Mouse (Mus musculus): ENCODE measurements around the gene Rnf4. TPM values are rescaled to one million over a fixed set of nuclear protein-coding genes. Genes with fewer than 3 reads are reported as not detected.

Rnf4 gene
- polyA plus RNA-seq, 1 experiment from 2014 or later: 69.8 TPM

DNA sequence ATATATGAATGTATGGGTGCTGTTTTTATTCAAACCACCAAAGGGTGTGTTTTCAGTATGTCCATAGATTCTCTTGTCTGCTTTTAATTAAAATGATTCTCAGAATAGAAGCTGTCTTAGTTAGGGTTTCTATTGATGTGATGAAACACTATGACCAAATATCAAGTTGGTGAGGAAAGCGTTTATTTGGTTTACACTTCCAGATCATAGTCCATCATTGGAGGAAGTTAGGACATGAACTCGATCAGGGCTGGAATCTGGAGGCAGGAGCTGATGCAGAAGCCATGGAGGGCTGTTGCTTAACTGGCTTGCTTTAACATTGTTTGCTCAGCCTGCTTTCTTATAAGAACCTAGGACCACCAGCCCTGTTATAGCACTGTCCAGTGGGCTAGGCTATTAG is 45.6 kb downstream of the Rnf4 start:
- H3K36me3 ChIP-seq (replicated peaks): peaks cover 10% of the 10 kb centered on the region
- no peak overlapping the region for H3K4me2 ChIP-seq
- H3K4me3 ChIP-seq (replicated peaks): no peak overlapping the region
- 62% methylated on average over 2 of the region's 2 CpGs for WGBS (ENCODE audit: insufficient replicate concordance)
- no peaks in the 10 kb centered on the region for H3K27me3 ChIP-seq
- no peaks in the 10 kb centered on the region for H3K9me3 ChIP-seq (replicated peaks)
- H3K27ac ChIP-seq (replicated peaks): no peak overlapping the region
- no peak overlapping the region for H3K9ac ChIP-seq
- peaks cover 15% of the 10 kb centered on the region for H3K4me1 ChIP-seq (replicated peaks)
- no peak for ATAC-seq (ENCODE audit: insufficient read depth)

DNA sequence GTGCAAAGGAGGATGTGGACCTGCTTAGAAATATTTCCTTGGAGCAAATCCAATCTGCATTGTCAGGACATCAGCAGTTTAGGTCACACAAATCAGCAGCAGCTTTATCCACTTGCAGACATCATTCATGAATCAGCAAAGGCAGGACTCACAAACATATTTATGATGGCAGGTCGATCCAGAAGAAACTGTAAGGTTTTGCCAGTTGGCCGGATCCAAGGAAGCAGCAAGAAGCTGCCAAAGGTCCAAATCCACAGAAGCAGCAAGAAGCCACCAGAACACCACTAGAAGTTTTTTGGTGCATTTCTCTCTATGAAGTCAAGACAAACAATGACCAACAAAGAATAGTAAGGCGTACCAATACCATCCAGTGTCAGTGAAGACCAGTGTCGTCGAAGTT is 49.5 kb downstream of the Rnf4 start:
- H3K9ac ChIP-seq: no peak overlapping the region
- no peak for ATAC-seq (ENCODE audit: insufficient read depth)
- no peaks in the 10 kb centered on the region for H3K4me1 ChIP-seq (replicated peaks)
- 91% methylated on average over 5 of the region's 5 CpGs for WGBS (ENCODE audit: insufficient replicate concordance)
- H3K36me3 ChIP-seq (replicated peaks): peaks cover 10% of the 10 kb centered on the region
- no peak overlapping the region for H3K4me2 ChIP-seq
- no peak overlapping the region for H3K4me3 ChIP-seq (replicated peaks)
- no peaks in the 10 kb centered on the region for H3K27me3 ChIP-seq
- H3K9me3 ChIP-seq (replicated peaks): no peaks in the 10 kb centered on the region
- H3K27ac ChIP-seq (replicated peaks): no peak overlapping the region

DNA sequence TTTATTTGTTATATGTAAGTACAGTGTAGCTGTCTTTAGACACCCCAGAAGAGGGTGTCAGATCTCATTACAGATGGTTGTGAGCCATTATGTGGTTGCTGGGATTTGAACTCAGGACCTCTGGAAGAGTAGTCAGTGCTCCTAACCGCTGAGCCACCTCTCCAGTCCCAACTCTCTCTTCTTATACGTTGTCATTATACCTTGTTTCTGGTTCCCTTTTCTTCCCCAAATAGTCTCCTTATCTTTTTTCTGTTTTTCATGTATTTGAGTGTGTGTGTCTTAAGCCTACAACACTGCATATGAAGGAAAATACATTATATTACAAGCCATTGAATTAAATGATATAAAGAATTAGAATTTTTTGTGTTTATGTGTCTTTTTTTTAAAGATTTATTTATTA is 50.7 kb downstream of the Rnf4 start:
- peaks cover 10% of the 10 kb centered on the region for H3K36me3 ChIP-seq (replicated peaks)
- ATAC-seq (ENCODE audit: insufficient read depth): no peak
- WGBS (ENCODE audit: insufficient replicate concordance): 82% methylated on average over 2 of the region's 2 CpGs

GRCm38 (mm10) chr5:34393251-34393650 is 57.2 kb downstream of the Rnf4 start:
- no peaks in the 10 kb centered on the region for H3K27me3 ChIP-seq
- no peaks in the 10 kb centered on the region for H3K36me3 ChIP-seq (replicated peaks)
- 87% methylated on average over 8 of the region's 8 CpGs for WGBS (ENCODE audit: insufficient replicate concordance)

More for the DNA sequence above, 50.7 kb downstream of the Rnf4 start:
- Histone ChIP-seq H3K27me3 (no peaks in the 10 kb centered on the region), H3K4me2 (no peak overlapping the region), H3K9ac (no peak overlapping the region), H3K4me1 (replicated peaks) (no peaks in the 10 kb centered on the region), H3K9me3 (replicated peaks) (no peaks in the 10 kb centered on the region), H3K27ac (replicated peaks) (no peak overlapping the region), H3K4me3 (replicated peaks) (no peak overlapping the region)

DNA sequence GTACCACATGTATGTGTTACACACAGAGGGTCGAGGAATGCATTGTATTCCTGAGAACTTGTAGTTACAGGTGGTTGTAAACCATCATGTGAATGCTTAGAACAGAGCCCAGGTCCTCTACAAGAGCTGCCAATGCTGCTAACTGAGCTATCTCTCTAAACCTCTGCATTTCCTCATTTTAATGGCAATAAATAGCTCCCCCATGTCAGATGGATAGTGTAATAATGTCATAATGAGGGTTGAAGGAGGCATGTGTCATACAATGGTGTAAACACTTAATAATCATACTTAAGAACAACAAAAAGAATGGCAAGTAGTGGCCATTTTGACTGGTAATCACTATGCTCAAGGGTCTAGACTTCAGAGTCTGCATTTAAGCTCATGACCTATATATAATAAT is 59.3 kb downstream of the Rnf4 start:
- no peak for ATAC-seq (ENCODE audit: insufficient read depth)
- Histone ChIP-seq H3K4me3 (replicated peaks) (no peak overlapping the region), H3K27ac (replicated peaks) (no peak overlapping the region), H3K9ac (no peak overlapping the region), H3K36me3 (replicated peaks) (no peaks in the 10 kb centered on the region), H3K27me3 (no peaks in the 10 kb centered on the region), H3K4me1 (replicated peaks) (peaks cover 25% of the 10 kb centered on the region), H3K9me3 (replicated peaks) (no peaks in the 10 kb centered on the region), H3K4me2 (no peak overlapping the region)
- WGBS (ENCODE audit: insufficient replicate concordance): 65% methylated on average over 1 of the region's 1 CpGs

More at GRCm38 (mm10) chr5:34393251-34393650, 57.2 kb downstream of the Rnf4 start:
- no peak overlapping the region for H3K4me2 ChIP-seq
- no peak overlapping the region for H3K27ac ChIP-seq (replicated peaks)
- H3K9ac ChIP-seq: no peak overlapping the region
- ATAC-seq (ENCODE audit: insufficient read depth): no peak
- H3K9me3 ChIP-seq (replicated peaks): no peaks in the 10 kb centered on the region
- no peak overlapping the region for H3K4me3 ChIP-seq (replicated peaks)
- H3K4me1 ChIP-seq (replicated peaks): peaks cover 11% of the 10 kb centered on the region

- no peaks in the 10 kb centered on the region for H3K9me3 ChIP-seq (replicated peaks)
- no peak overlapping the region for H3K4me2 ChIP-seq
- H3K4me1 ChIP-seq (replicated peaks): peaks cover 26% of the 10 kb centered on the region
- H3K27me3 ChIP-seq: no peaks in the 10 kb centered on the region
- no peak overlapping the region for H3K4me3 ChIP-seq (replicated peaks)
- 72% methylated on average over 2 of the region's 2 CpGs for WGBS (ENCODE audit: insufficient replicate concordance)
- no peak for ATAC-seq (ENCODE audit: insufficient read depth)
- no peak overlapping the region for H3K27ac ChIP-seq (replicated peaks)
- H3K36me3 ChIP-seq (replicated peaks): no peaks in the 10 kb centered on the region
- H3K9ac ChIP-seq: no peak overlapping the region
These were observed 59.9 kb downstream of the Rnf4 start for GRCm38 (mm10) chr5:34395850-34396540.

DNA sequence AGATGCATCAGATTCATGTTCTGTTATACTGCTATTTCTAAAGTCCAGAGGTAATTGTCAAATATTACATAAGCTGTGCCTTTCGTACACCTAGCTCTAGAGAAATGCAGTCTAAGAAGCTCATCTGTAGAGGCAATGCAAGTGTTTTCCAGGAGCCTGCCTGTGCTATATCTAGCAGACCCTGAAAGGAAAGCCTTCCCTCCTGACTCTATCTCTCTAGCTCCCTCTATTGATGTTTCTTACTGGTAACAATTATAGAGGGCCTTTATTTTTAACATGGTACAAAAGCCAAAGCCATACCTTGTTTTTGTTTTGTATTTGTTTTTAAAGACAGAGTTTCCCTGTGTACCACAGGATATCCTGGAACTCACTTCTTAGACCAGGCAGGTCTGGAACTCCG is 61.8 kb downstream of the Rnf4 start:
- no peak overlapping the region for H3K9ac ChIP-seq

DNA sequence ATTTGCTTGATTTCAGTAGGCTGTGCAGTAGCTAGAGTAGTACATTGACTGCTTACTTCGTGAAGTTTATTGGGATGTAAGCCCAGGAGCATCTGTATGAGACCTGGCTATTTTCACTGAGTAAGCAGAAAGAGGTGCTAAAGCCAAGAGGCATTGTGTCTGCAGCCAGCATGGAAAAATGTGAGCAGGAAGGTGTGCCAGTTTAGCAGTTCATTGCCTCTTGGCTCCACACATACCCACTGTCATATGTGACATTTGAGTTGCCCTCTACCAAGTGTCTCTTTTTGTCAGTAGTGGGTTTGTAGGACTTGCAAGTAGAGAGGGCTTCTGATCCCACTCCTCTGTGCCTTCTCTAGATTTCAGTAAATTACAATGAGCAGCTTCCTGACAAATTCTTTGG is 62.2 kb downstream of the Rnf4 start:
- no peak overlapping the region for H3K4me2 ChIP-seq
- H3K27me3 ChIP-seq: no peaks in the 10 kb centered on the region
- H3K36me3 ChIP-seq (replicated peaks): no peaks in the 10 kb centered on the region
- no peak for ATAC-seq (ENCODE audit: insufficient read depth)
- H3K27ac ChIP-seq (replicated peaks): no peak overlapping the region
- peaks cover 26% of the 10 kb centered on the region for H3K4me1 ChIP-seq (replicated peaks)
- H3K4me3 ChIP-seq (replicated peaks): no peak overlapping the region
- WGBS (ENCODE audit: insufficient replicate concordance): 54% methylated on average over 1 of the region's 1 CpGs
- no peaks in the 10 kb centered on the region for H3K9me3 ChIP-seq (replicated peaks)
- H3K9ac ChIP-seq: no peak overlapping the region

More for the DNA sequence above, 61.8 kb downstream of the Rnf4 start:
- Histone ChIP-seq H3K4me3 (replicated peaks) (no peak overlapping the region), H3K27me3 (no peaks in the 10 kb centered on the region), H3K4me1 (replicated peaks) (peaks cover 26% of the 10 kb centered on the region), H3K27ac (replicated peaks) (no peak overlapping the region), H3K36me3 (replicated peaks) (no peaks in the 10 kb centered on the region), H3K4me2 (no peak overlapping the region), H3K9me3 (replicated peaks) (no peaks in the 10 kb centered on the region)
- 79% methylated on average over 2 of the region's 2 CpGs for WGBS (ENCODE audit: insufficient replicate concordance)
- ATAC-seq (ENCODE audit: insufficient read depth): no peak

Other genes starting within 250 kb of the Rnf4 start
- gene Poln, start 166.8 kb upstream of the Rnf4 start, polyA plus RNA-seq (2015; fragmentation: Nextera tagmentation; extraction: Ambion mirVana): 0.40 and 0.41 TPM in 2 replicates
- gene Haus3, start 166.8 kb upstream of the Rnf4 start, polyA plus RNA-seq (2015; fragmentation: Nextera tagmentation; extraction: Ambion mirVana): 20.3 and 22.1 TPM in 2 replicates
- 5.7 and 6.3 TPM in 2 replicates for gene Mxd4, start 148.6 kb upstream of the Rnf4 start, polyA plus RNA-seq (2015; fragmentation: Nextera tagmentation; extraction: Ambion mirVana)
- 0.07 TPM in 1 of 2 replicates, not detected in the other for gene Zfyve28, start 47.8 kb upstream of the Rnf4 start, polyA plus RNA-seq (2015; fragmentation: Nextera tagmentation; extraction: Ambion mirVana)
- not detected in 2 replicates for gene Cfap99, start 47.7 kb upstream of the Rnf4 start, polyA plus RNA-seq (2015; fragmentation: Nextera tagmentation; extraction: Ambion mirVana)
- gene Fam193a, start 33.6 kb downstream of the Rnf4 start, polyA plus RNA-seq (2015; fragmentation: Nextera tagmentation; extraction: Ambion mirVana): 3.2 and 4.3 TPM in 2 replicates
- 5.5 and 5.9 TPM in 2 replicates for gene Tnip2, start 177.7 kb downstream of the Rnf4 start, polyA plus RNA-seq (2015; fragmentation: Nextera tagmentation; extraction: Ambion mirVana)
- gene Sh3bp2, start 189.5 kb downstream of the Rnf4 start, polyA plus RNA-seq (2015; fragmentation: Nextera tagmentation; extraction: Ambion mirVana): 3.7 and 5.5 TPM in 2 replicates
- 135 and 144 TPM in 2 replicates for gene Add1, start 237.4 kb downstream of the Rnf4 start, polyA plus RNA-seq (2015; fragmentation: Nextera tagmentation; extraction: Ambion mirVana)